Comparison of ENCODE assay signal across 8 mouse cellular contexts in the genomic region with DNA sequence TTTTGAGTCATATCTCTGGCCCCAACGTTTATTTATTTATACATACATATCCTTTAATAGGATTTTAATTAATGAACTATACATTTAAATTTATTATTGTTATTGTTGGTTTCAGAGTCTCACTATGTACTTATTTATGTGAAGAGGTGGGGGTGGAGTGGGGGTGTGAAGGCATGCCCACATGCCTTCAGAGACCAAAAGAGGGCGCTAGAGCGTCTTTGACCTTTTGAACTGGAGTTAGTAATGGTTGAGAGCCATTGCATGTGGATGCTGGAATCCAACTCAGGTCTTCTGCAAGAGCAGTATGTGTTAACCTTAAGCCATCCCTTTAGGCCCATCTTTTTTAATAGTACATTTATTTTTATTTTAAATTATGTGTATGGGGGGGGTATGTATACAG. TPM values are rescaled to one million over a fixed set of nuclear protein-coding genes. Genes with fewer than 3 reads are reported as not detected.
A peak's percentile ranks its signal among the peaks of the same experiment; 100 is the strongest.
DNase-seq lines count a peak whose midpoint lies in the region; ATAC-seq and TF ChIP-seq lines count a peak whose summit lies in the region.

No protein-coding gene starts in this region.

- no peak overlapping the region for H3K9ac ChIP-seq in hindbrain, embryonic 14.5 days
- H3K9ac ChIP-seq in CH12.LX (ENCODE audit: insufficient read depth, low read depth), result no peak overlapping the region
- H3K9ac ChIP-seq in liver, postnatal 0 days (replicated peaks), result no peak overlapping the region

- H3K4me1 ChIP-seq in hindbrain, embryonic 10.5 days (replicated peaks), result peaks cover 21% of the 10 kb centered on the region
- H3K4me1 ChIP-seq in hindbrain, embryonic 14.5 days (replicated peaks; ENCODE audit: control insufficient read depth, insufficient read depth, low read length), result peaks cover 24% of the 10 kb centered on the region
- H3K4me1 ChIP-seq in CH12.LX (ENCODE audit: control insufficient read depth in 1 of 2, insufficient read depth in 2 of 2), result peaks cover 0 to 37% of the 10 kb centered on the region in 2 experiments; a peak in 2 of 4 replicates
- peaks cover 15% of the 10 kb centered on the region for H3K4me1 ChIP-seq in liver, postnatal 0 days (ENCODE audit: insufficient read depth)

- H3K27me3 ChIP-seq in hindbrain, embryonic 10.5 days (ENCODE audit: insufficient read depth, poor library complexity, severe bottlenecking), result no peaks in the 10 kb centered on the region
- H3K27me3 ChIP-seq in hindbrain, embryonic 14.5 days (ENCODE audit: control insufficient read depth, insufficient read depth, low read length), result no peaks in the 10 kb centered on the region
- no peaks in the 10 kb centered on the region for H3K27me3 ChIP-seq in CH12.LX (replicated peaks)
- H3K27me3 ChIP-seq in liver, postnatal 0 days (ENCODE audit: insufficient read depth, low read length), result no peaks in the 10 kb centered on the region

- no peak overlapping the region for H3K27ac ChIP-seq in hindbrain, embryonic 10.5 days
- H3K27ac ChIP-seq in hindbrain, embryonic 14.5 days, result no peak overlapping the region
- no peak overlapping the region for H3K27ac ChIP-seq in CH12.LX (ENCODE audit: insufficient read depth, low read depth)
- 0 out of 2 replicates have a peak overlapping the region, but pooled peaks have one; percentile 12 for H3K27ac ChIP-seq in liver, postnatal 0 days (ENCODE audit: low read depth)

- TF ChIP-seq EP300 in CH12.LX (IDR thresholded peaks at IDR 0.05; ENCODE audit: low read length), result no peak
- no peak for TF ChIP-seq EP300 in liver, postnatal 0 days (IDR thresholded peaks at IDR 0.05; ENCODE audit: low read depth)

- dilution Hi-C loops in CH12.LX (cut with MboI; ENCODE audit: extremely low pct_ligation_motif_present, extremely low pct_unique_long_range_greater_than_20kb, low sequenced_read_pairs), result no loop called here

- peaks cover 57% of the 10 kb centered on the region for H3K36me3 ChIP-seq in hindbrain, embryonic 10.5 days
- H3K36me3 ChIP-seq in hindbrain, embryonic 14.5 days (replicated peaks; ENCODE audit: control insufficient read depth, insufficient read depth), result peaks cover 28% of the 10 kb centered on the region
- H3K36me3 ChIP-seq in CH12.LX (replicated peaks in 1 of 2; ENCODE audit: control insufficient read depth in 1 of 2, insufficient read depth in 1 of 2, low read length in 1 of 2), result peaks cover 16 to 31% of the 10 kb centered on the region in 2 experiments
- H3K36me3 ChIP-seq in liver, postnatal 0 days (replicated peaks; ENCODE audit: insufficient read depth, low read length), result peaks cover 19% of the 10 kb centered on the region

- no peak overlapping the region for H3K4me2 ChIP-seq in hindbrain, embryonic 14.5 days (replicated peaks)
- peak overlapping the region; percentile 91 for H3K4me2 ChIP-seq in CH12.LX (ENCODE audit: insufficient read depth, low read depth, poor library complexity, severe bottlenecking)
- no peak overlapping the region; the same call in 1 of the 2 replicates for H3K4me2 ChIP-seq in liver, postnatal 0 days (ENCODE audit: low read depth, low read length)

- DNase-seq in hindbrain, embryonic 10.5 days (ENCODE audit: low spot score), result no peak
- DNase-seq in hindbrain, embryonic 14.5 days (ENCODE audit: low spot score), result no peak
- peak; percentile 75 for DNase-seq in CH12.LX (ENCODE audit: extremely low read depth)
- DNase-seq in brain, adult 2 months (ENCODE audit: low read depth, low spot score), result peak; percentile 41
- peak; percentile 51 for DNase-seq in liver, postnatal 0 days
- DNase-seq in urinary bladder, adult 2 months (ENCODE audit: low spot score), result no peak
- no peak for DNase-seq in left cerebral cortex, postnatal 10 days (ENCODE audit: extremely low spot score in 1 of 2, low spot score in 2 of 2)

- ATAC-seq in hindbrain, embryonic 14.5 days (ENCODE audit: low FRiP score), result no peak
- ATAC-seq in liver, postnatal 0 days, result no peak
- no peak for ATAC-seq in megakaryocyte-erythroid progenitor cell, adult 5-6 weeks (replicated peaks; ENCODE audit: low FRiP score, low TSS enrichment, poor library complexity, severe bottlenecking)

- intact Hi-C loops in left cerebral cortex, postnatal 10 days (cut with DNase I), result loop anchor here (5.0 to 10.0 kb wide), 2 partner anchors 63 to 171 kb away; no protein-coding TSS in a partner anchor

- TF ChIP-seq POLR2A in CH12.LX (IDR thresholded peaks at IDR 0.05; ENCODE audit: low read depth, low read length), result no peak

- H3K9me3 ChIP-seq in hindbrain, embryonic 10.5 days, result peaks cover 5% of the 10 kb centered on the region; the same call in 1 of the 2 replicates
- no peaks in the 10 kb centered on the region for H3K9me3 ChIP-seq in hindbrain, embryonic 14.5 days (ENCODE audit: control insufficient read depth, low read length)
- H3K9me3 ChIP-seq in CH12.LX (replicated peaks; ENCODE audit: low read length), result peaks cover 6% of the 10 kb centered on the region
- H3K9me3 ChIP-seq in liver, postnatal 0 days (ENCODE audit: low read length), result no peaks in the 10 kb centered on the region

- in situ Hi-C loops in CH12.LX (cut with MboI; ENCODE audit: low pct_ligation_motif_present, low pct_unique_long_range_greater_than_20kb, low sequenced_read_pairs), result no loop called here

- 28% methylated on average over 3 of the region's 3 CpGs for WGBS in hindbrain, embryonic 10.5 days
- WGBS in hindbrain, embryonic 14.5 days, result 40% methylated on average over 3 of the region's 3 CpGs
- WGBS in liver, postnatal 0 days (ENCODE audit: insufficient replicate concordance), result 35% methylated on average over 3 of the region's 3 CpGs

- peak; percentile 25 for TF ChIP-seq RAD21 in CH12.LX (IDR thresholded peaks at IDR 0.05; ENCODE audit: low read depth, low read length)

- peak; percentile 22 to 67; a peak in 3 of 4 replicates for TF ChIP-seq CTCF in CH12.LX (conservative IDR thresholded peaks at IDR 0.05 in 1 of 2, IDR thresholded peaks at IDR 0.05 in 1 of 2; ENCODE audit: low read depth in 2 of 2, low read length in 2 of 2)
- peak; percentile 64 for TF ChIP-seq CTCF in liver, postnatal 0 days (IDR thresholded peaks at IDR 0.05; ENCODE audit: low read depth)

- H3K4me3 ChIP-seq in hindbrain, embryonic 10.5 days, result peak overlapping the region; percentile 98; the same call in 1 of the 2 replicates
- H3K4me3 ChIP-seq in hindbrain, embryonic 14.5 days (replicated peaks; ENCODE audit: low read length), result no peak overlapping the region
- no peak overlapping the region for H3K4me3 ChIP-seq in CH12.LX (replicated peaks in 1 of 3; ENCODE audit: low read depth in 2 of 3, low read length in 2 of 3, poor library complexity in 1 of 3)
- H3K4me3 ChIP-seq in liver, postnatal 0 days (ENCODE audit: low read depth, low read length), result no peak overlapping the region

- H3K79me2 ChIP-seq in CH12.LX (replicated peaks; ENCODE audit: control insufficient read depth, extremely low read depth, insufficient read depth, poor library complexity, severe bottlenecking), result peaks cover 34% of the 10 kb centered on the region

TF ChIP-seq in CH12.LX, 34 proteins besides CTCF, POLR2A, EP300 and RAD21 (continues in another document):
- TF ChIP-seq TCF12 (IDR thresholded peaks at IDR 0.05; ENCODE audit: low read depth, low read length), result 0 out of 2 replicates have a peak, but pooled peaks have one; percentile 24
- peak; percentile 77; the same call in 1 of the 2 replicates for TF ChIP-seq MYC (IDR thresholded peaks at IDR 0.05; ENCODE audit: low read depth, low read length)
- TF ChIP-seq GABPA (IDR thresholded peaks at IDR 0.05; ENCODE audit: insufficient replicate concordance, low read depth, low read length), result no peak
- peak; percentile 29; the same call in 1 of the 2 replicates for TF ChIP-seq SMC3 (IDR thresholded peaks at IDR 0.05; ENCODE audit: low read depth, low read length)
- TF ChIP-seq ZNF384 (IDR thresholded peaks at IDR 0.05; ENCODE audit: low read depth, low read length), result no peak
- TF ChIP-seq CHD2 (IDR thresholded peaks at IDR 0.05; ENCODE audit: low read length), result peak; percentile 59; the same call in 1 of the 2 replicates

RNA-seq across cellular contexts. Expression of gene Baz1b, which starts 1.5 kb away (rescaled TPM):
- polyA plus RNA-seq in hindbrain, embryonic 10.5 days (2016; fragmentation: Nextera tagmentation; extraction: Ambion mirVana), result 41.1 and 53.8 TPM in 2 replicates
- polyA plus RNA-seq in hindbrain, embryonic 14.5 days (2014; fragmentation: Nextera tagmentation; extraction: Ambion mirVana), result 35.3 and 37.0 TPM in 2 replicates
- 60.0 and 72.9 TPM in 2 replicates for total RNA-seq in CH12.LX (2012; rRNA removed)
- total RNA-seq in CH12.LX (2014; rRNA removed), result 53.3 and 56.4 TPM in 2 replicates
- 84.9 and 85.4 TPM in 2 replicates for polyA plus RNA-seq in CH12.LX (2012; ENCODE audit: insufficient read length, low read depth)
- polyA plus RNA-seq in liver, postnatal 0 days (2015; fragmentation: Nextera tagmentation; extraction: Ambion mirVana), result 10.5 and 11.7 TPM in 2 replicates
- polyA plus RNA-seq in urinary bladder, adult 2 months (2012; rRNA removed), result 33.2 and 41.7 TPM in 2 replicates
- 128 and 135 TPM in 2 replicates for total RNA-seq in megakaryocyte-erythroid progenitor cell, adult 5-6 weeks (2014; fragmentation: Nextera tagmentation)
- 154 and 160 TPM in 2 replicates for total RNA-seq in megakaryocyte-erythroid progenitor cell, adult 5-6 weeks (2017)
- total RNA-seq in left cerebral cortex, postnatal 10 days (2021), result 10 to 100 TPM; 44.6 to 45.7 TPM

RNA-seq across cellular contexts. Expression of gene Bcl7b, which starts 17.5 kb away (rescaled TPM):
- polyA plus RNA-seq in hindbrain, embryonic 10.5 days (2016; fragmentation: Nextera tagmentation; extraction: Ambion mirVana), result 45.7 and 46.1 TPM in 2 replicates
- 35.8 and 35.9 TPM in 2 replicates for polyA plus RNA-seq in hindbrain, embryonic 14.5 days (2014; fragmentation: Nextera tagmentation; extraction: Ambion mirVana)
- total RNA-seq in CH12.LX (2012; rRNA removed), result 20.1 and 22.0 TPM in 2 replicates
- 21.6 and 24.1 TPM in 2 replicates for total RNA-seq in CH12.LX (2014; rRNA removed)
- 40.8 and 43.6 TPM in 2 replicates for polyA plus RNA-seq in CH12.LX (2012; ENCODE audit: insufficient read length, low read depth)
- 30.1 and 32.6 TPM in 2 replicates for polyA plus RNA-seq in liver, postnatal 0 days (2015; fragmentation: Nextera tagmentation; extraction: Ambion mirVana)
- 33.4 and 43.0 TPM in 2 replicates for polyA plus RNA-seq in urinary bladder, adult 2 months (2012; rRNA removed)
- total RNA-seq in megakaryocyte-erythroid progenitor cell, adult 5-6 weeks (2014; fragmentation: Nextera tagmentation), result 37.2 and 48.3 TPM in 2 replicates
- total RNA-seq in megakaryocyte-erythroid progenitor cell, adult 5-6 weeks (2017), result 25.1 and 33.3 TPM in 2 replicates
- 10 to 100 TPM; 29.4 to 33.0 TPM for total RNA-seq in left cerebral cortex, postnatal 10 days (2021)

RNA-seq across cellular contexts. Expression of gene Tbl2, which starts 36.1 kb away (rescaled TPM):
- polyA plus RNA-seq in hindbrain, embryonic 10.5 days (2016; fragmentation: Nextera tagmentation; extraction: Ambion mirVana), result 20.0 and 23.7 TPM in 2 replicates
- 15.6 and 16.0 TPM in 2 replicates for polyA plus RNA-seq in hindbrain, embryonic 14.5 days (2014; fragmentation: Nextera tagmentation; extraction: Ambion mirVana)
- total RNA-seq in CH12.LX (2012; rRNA removed) (26.3 and 31.9 TPM in 2 replicates), CH12.LX (2014; rRNA removed) (20.0 and 21.7 TPM in 2 replicates)
- polyA plus RNA-seq in CH12.LX (2012; ENCODE audit: insufficient read length, low read depth), result 24.8 and 25.2 TPM in 2 replicates
- 10.4 and 12.3 TPM in 2 replicates for polyA plus RNA-seq in liver, postnatal 0 days (2015; fragmentation: Nextera tagmentation; extraction: Ambion mirVana)
- polyA plus RNA-seq in urinary bladder, adult 2 months (2012; rRNA removed), result 7.2 and 9.7 TPM in 2 replicates
- total RNA-seq in megakaryocyte-erythroid progenitor cell, adult 5-6 weeks (2014; fragmentation: Nextera tagmentation), result 11.6 and 13.3 TPM in 2 replicates
- total RNA-seq in megakaryocyte-erythroid progenitor cell, adult 5-6 weeks (2017), result 19.8 and 20.4 TPM in 2 replicates
- total RNA-seq in left cerebral cortex, postnatal 10 days (2021), result 10 to 100 TPM; 23.3 to 23.6 TPM

Comparison
In these comparisons a context has a peak if more than half of its experiments do, and no peak if none do; other contexts are left out.
1. DNase-seq: peak in CH12.LX (single experiment), brain, adult 2 months (single experiment) and liver, postnatal 0 days (single experiment); none in hindbrain, embryonic 10.5 days (single experiment), hindbrain, embryonic 14.5 days (single experiment), urinary bladder, adult 2 months (single experiment) and left cerebral cortex, postnatal 10 days (0 of 2).